Mouse (Mus musculus): ENCODE data around the gene Acnat1.

- TF ChIP-seq POLR2A (IDR thresholded peaks at IDR 0.05; ENCODE audit: borderline replicate concordance, control insufficient read depth, low read depth, low read length) = no peak
- no peak for TF ChIP-seq CTCF (IDR thresholded peaks at IDR 0.05; ENCODE audit: control insufficient read depth, insufficient read depth, low read length)
These were observed 21.7 kb downstream of the Acnat1 start for GRCm38 (mm10) chr4:49451848-49452551.

All from bone marrow, adult 2 months (tissue).